Mouse (Mus musculus): ENCODE measurements around the gene Zfp784. TPM values are rescaled to one million over a fixed set of nuclear protein-coding genes. Genes with fewer than 3 reads are reported as not detected.
A peak's percentile ranks its signal among the peaks of the same experiment; 100 is the strongest.
"Not testable (repeated sequence)": the region's sequence is repeated elsewhere in the genome, so short reads cannot be mapped to it uniquely, and the experiment has no call there.

Zfp784 gene
- polyA plus RNA-seq, 1 experiment from 2014 or later: 5.4 TPM

- H3K9me3 ChIP-seq: no peaks in the 10 kb centered on the region
- no peak overlapping the region for H3K9ac ChIP-seq (replicated peaks)
- H3K27ac ChIP-seq (replicated peaks): no peak overlapping the region
- ATAC-seq (ENCODE audit: low FRiP score, low read depth): no peak
- H3K27me3 ChIP-seq: no peaks in the 10 kb centered on the region
- H3K4me2 ChIP-seq (replicated peaks): no peak overlapping the region
- peaks cover 15% of the 10 kb centered on the region for H3K36me3 ChIP-seq
- 92% methylated on average over 16 of the region's 16 CpGs for WGBS
- H3K4me3 ChIP-seq: no peak overlapping the region
- H3K4me1 ChIP-seq: peaks cover 28% of the 10 kb centered on the region
These were observed 20.9 kb downstream of the Zfp784 start for GRCm38 (mm10) chr7:5017352-5017751.

- Histone ChIP-seq H3K4me2 (replicated peaks) (no peak overlapping the region), H3K4me1 (peaks cover 24% of the 10 kb centered on the region), H3K36me3 (peaks cover 15% of the 10 kb centered on the region), H3K27ac (replicated peaks) (no peak overlapping the region), H3K9me3 (no peaks in the 10 kb centered on the region), H3K4me3 (no peak overlapping the region), H3K9ac (replicated peaks) (no peak overlapping the region), H3K27me3 (no peaks in the 10 kb centered on the region)
- ATAC-seq (ENCODE audit: low FRiP score, low read depth): no peak
- 94% methylated on average over 2 of the region's 2 CpGs for WGBS
These were observed 21.3 kb downstream of the Zfp784 start for GRCm38 (mm10) chr7:5016920-5017319.

DNA sequence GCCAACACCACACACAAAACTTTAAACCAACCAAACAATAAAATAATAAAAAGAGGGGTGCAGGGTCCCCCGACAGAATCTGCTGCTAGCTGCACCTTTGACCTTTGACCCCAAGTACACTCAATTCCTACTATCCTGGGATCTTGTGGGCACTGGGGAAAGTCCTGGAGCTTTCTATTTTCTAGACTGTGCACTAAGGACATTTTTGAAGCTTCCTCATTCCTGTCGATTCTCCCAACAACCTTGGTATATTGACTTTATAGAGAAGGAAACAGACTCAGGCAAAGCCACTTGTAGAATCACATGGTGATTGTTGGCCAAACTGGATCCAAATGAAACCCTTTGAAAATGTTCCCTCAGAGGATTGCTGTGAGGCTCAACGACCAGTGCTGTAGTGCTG is 22.2 kb downstream of the Zfp784 start:
- Histone ChIP-seq H3K4me2 (replicated peaks) (peak overlapping the region; percentile 55), H3K36me3 (peaks cover 22% of the 10 kb centered on the region), H3K4me1 (peaks cover 15% of the 10 kb centered on the region), H3K27ac (replicated peaks) (peak overlapping the region; percentile 96), H3K9ac (replicated peaks) (peak overlapping the region; percentile 88; the same call in 1 of the 2 replicates), H3K4me3 (peak overlapping the region; percentile 72), H3K27me3 (no peaks in the 10 kb centered on the region), H3K9me3 (no peaks in the 10 kb centered on the region)
- no peak for ATAC-seq (ENCODE audit: low FRiP score, low read depth)
- WGBS: 69% methylated on average over 3 of the region's 3 CpGs

DNA sequence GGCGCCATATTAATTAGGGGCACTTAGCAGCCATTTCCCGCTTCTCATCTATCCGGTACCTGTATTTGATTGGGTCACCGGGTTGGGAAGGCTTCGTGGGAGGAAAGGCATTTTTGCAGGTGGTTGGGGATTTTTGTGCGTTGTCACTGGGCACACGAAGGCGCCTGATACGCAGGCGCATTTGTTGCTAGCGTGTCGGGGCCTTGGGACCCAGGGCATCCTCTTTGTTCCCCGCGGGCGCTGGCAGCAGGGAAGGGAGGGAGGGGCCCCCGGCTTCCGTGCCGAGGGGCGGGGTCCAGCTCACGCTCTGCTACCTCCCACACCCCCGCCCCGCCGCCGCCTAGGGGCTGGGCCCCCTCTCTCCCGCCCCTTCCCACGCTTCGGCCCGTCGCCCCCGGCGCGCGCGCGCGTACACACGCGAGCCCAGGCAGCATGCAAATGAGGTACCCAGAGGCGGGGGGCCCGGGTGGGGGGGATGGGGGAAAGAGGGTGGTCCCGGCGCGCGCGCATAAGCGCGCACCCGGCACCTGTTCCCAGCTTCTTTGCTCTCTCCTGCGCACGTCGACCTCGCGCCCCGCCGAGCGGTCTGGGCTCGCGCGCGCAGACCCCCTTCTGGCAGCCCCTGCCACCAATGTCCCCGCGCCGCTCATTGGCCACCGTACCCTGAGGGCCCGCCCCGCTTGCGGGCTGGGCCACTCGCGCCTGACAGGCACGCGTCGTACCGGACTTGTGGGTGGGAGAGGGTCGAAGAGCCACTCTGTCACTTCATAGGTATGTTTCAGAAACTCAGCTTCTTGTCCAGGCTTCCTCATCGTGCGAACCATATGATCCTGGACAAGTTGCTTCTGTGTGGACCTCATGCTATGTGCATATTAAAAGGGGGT is 22.9 kb downstream of the Zfp784 start, which contains the start of gene Gm44973:
Gene Gm44973, plus strand, starts transcription at position 379 of the 884 bp plus-strand sequence.
- Histone ChIP-seq H3K4me1 (peaks cover 12% of the 10 kb centered on the region), H3K4me2 (replicated peaks) (peak within 1 kb of the TSS; percentile 55), H3K27ac (replicated peaks) (peak within 1 kb of the TSS; percentile 96), H3K27me3 (no peaks in the 10 kb centered on the region), H3K9me3 (no peaks in the 10 kb centered on the region), H3K36me3 (peaks cover 29% of the 10 kb centered on the region), H3K4me3 (peak within 1 kb of the TSS; percentile 72), H3K9ac (replicated peaks) (peak within 1 kb of the TSS; percentile 88)
- WGBS: under 1% methylated on average over 50 of the region's 76 CpGs
- ATAC-seq (ENCODE audit: low FRiP score, low read depth): peak; percentile 80

- Histone ChIP-seq H3K9ac (replicated peaks) (peak within 1 kb of the TSS; percentile 88), H3K4me1 (peaks cover 10% of the 10 kb centered on the region), H3K36me3 (peaks cover 38% of the 10 kb centered on the region), H3K9me3 (no peaks in the 10 kb centered on the region), H3K27me3 (no peaks in the 10 kb centered on the region), H3K27ac (replicated peaks) (peak within 1 kb of the TSS; percentile 96), H3K4me2 (replicated peaks) (peak within 1 kb of the TSS; percentile 55), H3K4me3 (peak within 1 kb of the TSS; percentile 72)
- peak; percentile 82 for ATAC-seq (ENCODE audit: low FRiP score, low read depth)
- WGBS: under 1% methylated on average over 38 of the region's 42 CpGs
These were observed 23.8 kb downstream of the Zfp784 start, which contains the start of the genes Zfp524 and Fiz1 for GRCm38 (mm10) chr7:5014251-5015117. Gene Zfp524, plus strand, starts transcription at chr7:5014415. Gene Fiz1, minus strand, starts transcription at chr7:5014697.

DNA sequence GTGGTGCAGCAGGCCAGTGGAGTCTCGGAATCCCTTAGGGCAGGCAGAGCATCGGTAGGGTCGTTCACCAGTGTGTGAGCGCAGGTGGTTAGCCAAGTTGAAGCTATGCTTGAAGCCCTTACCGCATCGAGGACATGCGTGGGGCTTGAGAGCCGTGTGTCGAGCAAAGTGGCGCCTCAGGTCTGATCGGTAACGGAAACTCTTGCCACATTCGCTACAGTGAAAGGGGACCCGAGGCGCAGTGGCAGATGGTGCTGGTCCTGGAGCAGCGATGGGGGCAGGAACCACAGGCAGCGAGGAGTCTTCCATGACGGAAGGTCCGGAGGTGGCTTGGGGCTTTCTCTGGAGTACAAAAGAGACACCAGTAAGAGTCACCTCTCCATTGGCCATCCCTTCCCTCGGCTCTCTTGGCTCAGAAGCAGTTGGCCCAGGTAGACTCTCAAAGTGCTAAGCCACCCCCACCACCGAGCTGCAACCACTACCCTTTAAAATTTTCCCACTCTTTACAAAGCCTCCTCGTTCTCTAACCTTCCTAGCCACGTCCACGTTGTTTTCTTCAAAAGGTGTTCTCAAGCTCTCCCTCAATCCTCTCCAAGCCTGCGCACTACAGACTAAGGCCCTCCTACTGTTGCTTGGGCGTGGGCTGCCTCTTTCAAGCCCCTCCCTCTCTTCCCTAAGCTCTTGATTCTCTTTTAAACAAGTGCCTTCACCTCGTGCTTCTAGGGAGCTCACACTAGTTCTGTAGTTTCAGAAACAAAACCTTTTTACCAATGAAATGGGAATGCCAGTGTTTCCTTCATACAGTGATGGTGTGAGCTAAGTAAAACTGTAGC is 25.3 kb downstream of the Zfp784 start:
- H3K36me3 ChIP-seq: peaks cover 54% of the 10 kb centered on the region
- peak overlapping the region; percentile 55; the same call in 1 of the 2 replicates for H3K4me2 ChIP-seq (replicated peaks)
- H3K4me3 ChIP-seq: no peak overlapping the region

DNA sequence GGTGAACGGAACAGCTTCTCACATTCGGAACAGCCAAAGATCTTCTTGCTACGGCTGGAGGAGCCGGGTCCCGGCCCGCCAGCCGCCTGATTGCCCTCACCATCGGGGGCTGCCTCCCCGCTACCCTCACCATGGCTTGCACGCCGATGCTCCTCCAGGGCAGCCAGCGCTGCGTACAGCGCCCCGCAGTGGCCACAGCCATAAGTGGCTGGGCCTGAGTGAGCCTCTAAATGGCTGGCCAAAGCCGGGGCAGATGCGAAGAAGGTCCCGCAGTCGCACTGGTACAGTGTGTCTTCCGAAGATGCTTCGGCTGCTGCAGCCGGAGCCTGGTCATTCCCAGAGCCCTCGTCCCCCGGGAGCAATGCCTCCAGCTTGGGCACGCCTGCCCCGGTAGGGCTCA is 30.0 kb downstream of the Zfp784 start:
- no peak overlapping the region for H3K9ac ChIP-seq (replicated peaks)
- H3K36me3 ChIP-seq: peaks cover 70% of the 10 kb centered on the region
- no peaks in the 10 kb centered on the region for H3K27me3 ChIP-seq
- WGBS: 97% methylated on average over 26 of the region's 26 CpGs
- no peak overlapping the region for H3K27ac ChIP-seq (replicated peaks)
- H3K4me3 ChIP-seq: no peak overlapping the region
- 0 out of 2 replicates have a peak, but pooled peaks have one; percentile 10 for ATAC-seq (ENCODE audit: low FRiP score, low read depth)
- H3K4me2 ChIP-seq (replicated peaks): no peak overlapping the region
- H3K9me3 ChIP-seq: no peaks in the 10 kb centered on the region
- H3K4me1 ChIP-seq: 0 out of 2 replicates have a peak, but pooled peaks cover under 1% of the 10 kb centered on the region

More for the DNA sequence above, 25.3 kb downstream of the Zfp784 start:
- no peak for ATAC-seq (ENCODE audit: low FRiP score, low read depth)
- H3K27me3 ChIP-seq: no peaks in the 10 kb centered on the region
- H3K9me3 ChIP-seq: no peaks in the 10 kb centered on the region
- 90% methylated on average over 27 of the region's 27 CpGs for WGBS
- H3K9ac ChIP-seq (replicated peaks): no peak overlapping the region
- no peak overlapping the region for H3K27ac ChIP-seq (replicated peaks)
- H3K4me1 ChIP-seq: peaks cover 10% of the 10 kb centered on the region

GRCm38 (mm10) chr7:5002876-5003275 is 35.4 kb downstream of the Zfp784 start:
- WGBS: 81% methylated on average over 8 of the region's 8 CpGs
- ATAC-seq (ENCODE audit: low FRiP score, low read depth); H3K9ac ChIP-seq (replicated peaks); H3K4me3 ChIP-seq; H3K4me1 ChIP-seq; H3K4me2 ChIP-seq (replicated peaks); H3K9me3 ChIP-seq; H3K27me3 ChIP-seq; H3K27ac ChIP-seq (replicated peaks): not testable (repeated sequence)
- peaks cover 20% of the 10 kb centered on the region for H3K36me3 ChIP-seq

- Histone ChIP-seq H3K4me3 (no peak overlapping the region), H3K4me2 (replicated peaks) (no peak overlapping the region), H3K4me1 (peaks cover 12% of the 10 kb centered on the region), H3K9ac (replicated peaks) (no peak overlapping the region), H3K9me3 (no peaks in the 10 kb centered on the region), H3K27ac (replicated peaks) (no peak overlapping the region), H3K27me3 (peaks cover 3% of the 10 kb centered on the region), H3K36me3 (no peaks in the 10 kb centered on the region)
- ATAC-seq (ENCODE audit: low FRiP score, low read depth): no peak
- 74% methylated on average over 2 of the region's 2 CpGs for WGBS
These were observed 38.4 kb downstream of the Zfp784 start for GRCm38 (mm10) chr7:4999876-5000275.

DNA sequence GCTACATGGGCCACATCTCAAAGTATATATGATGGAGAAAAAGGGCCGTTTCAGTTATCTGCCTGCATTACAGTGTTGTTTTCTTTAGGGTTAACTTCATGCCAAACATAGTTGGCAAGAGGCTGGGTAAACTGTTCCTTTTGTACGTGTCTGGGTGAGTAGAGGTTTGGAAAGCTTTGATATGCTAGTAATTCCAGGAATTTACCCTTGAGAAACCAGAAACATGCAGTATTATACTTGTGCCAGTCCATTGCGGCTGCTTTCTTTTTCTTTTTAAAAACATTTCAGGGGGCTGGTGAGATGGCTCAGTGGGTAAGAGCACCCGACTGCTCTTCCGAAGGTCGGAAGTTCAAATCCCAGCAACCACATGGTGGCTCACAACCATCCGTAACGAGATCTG is 41.3 kb downstream of the Zfp784 start:
- Histone ChIP-seq H3K9me3 (no peaks in the 10 kb centered on the region), H3K36me3 (peaks cover 25% of the 10 kb centered on the region), H3K27me3 (peaks cover 23% of the 10 kb centered on the region), H3K9ac (replicated peaks) (peak overlapping the region; percentile 93), H3K4me3 (peak overlapping the region; percentile 84), H3K27ac (replicated peaks) (peak overlapping the region; percentile 74), H3K4me1 (peaks cover 28% of the 10 kb centered on the region), H3K4me2 (replicated peaks) (peak overlapping the region; percentile 84)
- WGBS: 73% methylated on average over 8 of the region's 8 CpGs
- ATAC-seq (ENCODE audit: low FRiP score, low read depth): no peak

All from midbrain, embryonic 12.5 days (tissue).